Mouse (Mus musculus) CH12.LX (cell line): ENCODE data around the gene Col4a2. TPM values are rescaled to one million over a fixed set of nuclear protein-coding genes. Genes with fewer than 3 reads are reported as not detected.

Experiments used
- DNase-seq: peaks from one replicate; pipeline ENCODE4 v3.0.0-alpha.2; 2013; ENCODE audit errors: extremely low read depth
- H3K27ac ChIP-seq: 2 replicates; pipeline ENCODE4 v1.5.1; 2012; ENCODE audit warnings: low read depth, mild to moderate bottlenecking, control low read depth, moderate library complexity; ENCODE audit not compliant: insufficient read depth
- H3K27me3 ChIP-seq: replicated peaks from 2 replicates; pipeline ENCODE3; 2012; ENCODE audit warnings: inconsistent platforms
- H3K36me3 ChIP-seq, 2 experiments: replicated peaks in 1 of 2; 2 replicates each; pipeline versions ENCODE3 to v1.6.1; 2012; ENCODE audit warnings: inconsistent platforms in 1 of 2, low read length in 1 of 2, mild to moderate bottlenecking in 1 of 2, mixed read lengths in 1 of 2, moderate library complexity in 1 of 2; ENCODE audit not compliant: control insufficient read depth in 1 of 2, insufficient read depth in 1 of 2
- H3K4me1 ChIP-seq, 2 experiments: 2 replicates each; pipeline ENCODE4 v1.6.1; 2012; ENCODE audit warnings: inconsistent platforms in 1 of 2, moderate library complexity in 1 of 2; ENCODE audit not compliant: insufficient read depth in 2 of 2, control insufficient read depth in 1 of 2
- H3K4me2 ChIP-seq: 2 replicates; pipeline ENCODE4 v1.6.1; 2012; ENCODE audit warnings: low read depth, mild to moderate bottlenecking, control low read depth; ENCODE audit not compliant: poor library complexity, insufficient read depth, severe bottlenecking
- H3K4me3 ChIP-seq, 3 experiments: fragments of 150-350 bp in 1 of 3; sonication (generic) in 1 of 3; replicated peaks in 1 of 3; 2 replicates each; pipeline versions ENCODE3 to v1.5.1; 2011 to 2012; ENCODE audit warnings: low read depth in 2 of 3, low read length in 2 of 3, mild to moderate bottlenecking in 2 of 3, moderate library complexity in 2 of 3, control low read depth in 1 of 3, improper control_type of control experiment in 1 of 3, inconsistent platforms in 1 of 3, mixed read lengths in 1 of 3; ENCODE audit not compliant: poor library complexity in 1 of 3
- H3K79me2 ChIP-seq: replicated peaks from 2 replicates; pipeline ENCODE4 v1.6.1; 2012; ENCODE audit warnings: mild to moderate bottlenecking, moderate library complexity; ENCODE audit not compliant: control insufficient read depth, poor library complexity, insufficient read depth, severe bottlenecking; ENCODE audit errors: extremely low read depth
- H3K9ac ChIP-seq: 2 replicates; pipeline ENCODE4 v1.6.1; 2012; ENCODE audit warnings: low read depth, mild to moderate bottlenecking, control low read depth, moderate library complexity; ENCODE audit not compliant: insufficient read depth
- H3K9me3 ChIP-seq: replicated peaks from 2 replicates; pipeline ENCODE3; 2012; ENCODE audit warnings: low read length, inconsistent platforms, mixed read lengths
- BHLHE40 ChIP-seq: IDR thresholded peaks from 2 replicates; pipeline ENCODE4 v1.6.1; 2011; ENCODE audit warnings: mild to moderate bottlenecking, low read depth, low read length, improper control_type of control experiment
- CHD2 ChIP-seq: IDR thresholded peaks from 2 replicates; pipeline ENCODE4 v1.6.1; 2011; ENCODE audit warnings: low read length, improper control_type of control experiment
- CTCF ChIP-seq, 2 experiments: IDR thresholded peaks in 1 of 2; conservative IDR thresholded peaks in 1 of 2; 2 replicates each; pipeline ENCODE4 v1.5.1; 2011 to 2012; ENCODE audit warnings: low read depth in 2 of 2, low read length in 2 of 2, improper control_type of control experiment in 1 of 2, inconsistent platforms in 1 of 2, mild to moderate bottlenecking in 1 of 2, moderate library complexity in 1 of 2
- E2F4 ChIP-seq: IDR thresholded peaks from 2 replicates; pipeline ENCODE4 v1.6.1; 2011; ENCODE audit warnings: low read depth, low read length, improper control_type of control experiment; ENCODE audit not compliant: insufficient replicate concordance
- ELF1 ChIP-seq: IDR thresholded peaks from 2 replicates; pipeline ENCODE4 v1.6.1; 2014; ENCODE audit warnings: low read depth, mild to moderate bottlenecking, inconsistent platforms, low read length, improper control_type of control experiment
- EP300 ChIP-seq: IDR thresholded peaks from 2 replicates; pipeline ENCODE4 v1.6.1; 2011; ENCODE audit warnings: low read length, improper control_type of control experiment
- ETS1 ChIP-seq: conservative IDR thresholded peaks from 2 replicates; pipeline ENCODE4 v1.6.1; 2012; ENCODE audit warnings: low read depth, mild to moderate bottlenecking, inconsistent platforms, low read length, improper control_type of control experiment, moderate library complexity
- GABPA ChIP-seq: IDR thresholded peaks from 2 replicates; pipeline ENCODE4 v1.6.1; 2012; ENCODE audit warnings: low read depth, low read length, improper control_type of control experiment, inconsistent platforms; ENCODE audit not compliant: insufficient replicate concordance
- JUND ChIP-seq: conservative IDR thresholded peaks from 2 replicates; pipeline ENCODE4 v1.6.1; 2011; ENCODE audit warnings: low read depth, low read length, improper control_type of control experiment
- MAZ ChIP-seq: IDR thresholded peaks from 2 replicates; pipeline ENCODE4 v1.6.1; 2012; ENCODE audit warnings: low read depth, mild to moderate bottlenecking, inconsistent platforms, low read length, improper control_type of control experiment, moderate library complexity
- MXI1 ChIP-seq: IDR thresholded peaks from 2 replicates; pipeline ENCODE4 v1.6.1; 2011; ENCODE audit warnings: mild to moderate bottlenecking, low read depth, low read length, improper control_type of control experiment
- MYC ChIP-seq: IDR thresholded peaks from 2 replicates; pipeline ENCODE4 v1.6.1; 2011; ENCODE audit warnings: low read depth, mild to moderate bottlenecking, improper control_type of control experiment, low read length
- NELFE ChIP-seq: IDR thresholded peaks from 2 replicates; pipeline ENCODE4 v1.6.1; 2011; ENCODE audit warnings: low read depth, low read length, improper control_type of control experiment
- NRF1 ChIP-seq: IDR thresholded peaks from 2 replicates; pipeline ENCODE4 v1.6.1; 2014; ENCODE audit warnings: low read depth, mild to moderate bottlenecking, inconsistent platforms, low read length, improper control_type of control experiment, moderate library complexity
- RAD21 ChIP-seq: IDR thresholded peaks from 2 replicates; pipeline ENCODE4 v1.6.1; 2011; ENCODE audit warnings: low read depth, mild to moderate bottlenecking, low read length, improper control_type of control experiment, moderate library complexity
- RCOR1 ChIP-seq: conservative IDR thresholded peaks from 2 replicates; pipeline ENCODE4 v1.6.1; 2012; ENCODE audit warnings: low read depth, mild to moderate bottlenecking, inconsistent platforms, low read length, improper control_type of control experiment
- SMC3 ChIP-seq: IDR thresholded peaks from 2 replicates; pipeline ENCODE4 v1.6.1; 2011; ENCODE audit warnings: low read depth, low read length, improper control_type of control experiment
- TBP ChIP-seq: conservative IDR thresholded peaks from 2 replicates; pipeline ENCODE4 v1.6.1; 2011; ENCODE audit warnings: low read depth, low read length, improper control_type of control experiment
- UBTF ChIP-seq: IDR thresholded peaks from 2 replicates; pipeline ENCODE4 v1.6.1; 2012; ENCODE audit warnings: low read depth, mild to moderate bottlenecking, inconsistent platforms, low read length, improper control_type of control experiment, moderate library complexity
- dilution Hi-C: fragments of 300-500 bp; cut with MboI; formaldehyde crosslinking; loops from 2 replicates; pipeline ENCODE4 v1.14.3; 2020; ENCODE audit warnings: low sequenced_read_pairs; ENCODE audit not compliant: extremely low pct_unique_long_range_greater_than_20kb, extremely low pct_ligation_motif_present
- in situ Hi-C: fragments of 300-500 bp; cut with MboI; formaldehyde crosslinking; loops from 3 replicates; pipeline ENCODE4 v1.14.3; 2019; ENCODE audit warnings: low sequenced_read_pairs, low pct_ligation_motif_present, low pct_unique_long_range_greater_than_20kb, mixed read lengths
- polyA plus RNA-seq: library from polyadenylated mRNA; unstranded; fragments of >175 nt; gene quantifications from 2 replicates; pipeline ENCODE4 v1.2.1, GENCODE M21; 2012; ENCODE audit warnings: low read depth; ENCODE audit not compliant: insufficient read length
- total RNA-seq, 2 experiments: library from RNA; depleted of rRNA; stranded (reverse); fragments of 300-350 nt in 1 of 2; fragments of >200 nt in 1 of 2; gene quantifications; 2 replicates each; pipeline ENCODE4 v1.2.3; 2012 to 2014

Col4a2 gene
- total and polyA plus RNA-seq, 3 experiments: 0.04 to 0.07 TPM; not detected in 1

- H3K4me1 ChIP-seq: no peaks in the 10 kb centered on the region
- no peak overlapping the region for H3K27ac ChIP-seq
- H3K4me2 ChIP-seq: no peak overlapping the region
- no peak overlapping the region for H3K4me3 ChIP-seq
- DNase-seq: no peak
- H3K9me3 ChIP-seq: no peaks in the 10 kb centered on the region
- dilution Hi-C loops: no loop called here
- TF ChIP-seq SMC3: no peak
- no peak for TF ChIP-seq TBP
- TF ChIP-seq EP300: no peak
- TF ChIP-seq UBTF: no peak
- no peak for TF ChIP-seq ETS1
- no peak for TF ChIP-seq NELFE
- TF ChIP-seq RAD21: no peak
- no peak for TF ChIP-seq MXI1
- no peak for TF ChIP-seq NRF1
- no peak for TF ChIP-seq JUND
- TF ChIP-seq CHD2: no peak
- no peak for TF ChIP-seq BHLHE40
- no peak for TF ChIP-seq MAZ
- TF ChIP-seq GABPA: no peak
- TF ChIP-seq ELF1: no peak
- TF ChIP-seq CTCF (conservative IDR thresholded peaks at IDR 0.05 in 1 of 2, IDR thresholded peaks at IDR 0.05 in 1 of 2; ENCODE audit: low read depth in 2 of 2, low read length in 2 of 2): no peak
- TF ChIP-seq MYC: no peak
- TF ChIP-seq E2F4: no peak
- H3K36me3 ChIP-seq: no peaks in the 10 kb centered on the region
- peaks cover 66% of the 10 kb centered on the region for H3K27me3 ChIP-seq
- H3K9ac ChIP-seq: no peak overlapping the region
- H3K79me2 ChIP-seq: no peaks in the 10 kb centered on the region
- in situ Hi-C loops: no loop called here
Measured at GRCm38 (mm10) chr8:11403813-11404212, 91.2 kb downstream of the Col4a2 start.

GRCm38 (mm10) chr8:11404614-11405013 is 92.0 kb downstream of the Col4a2 start:
- Histone ChIP-seq H3K4me2 (no peak overlapping the region), H3K36me3 (no peaks in the 10 kb centered on the region), H3K79me2 (no peaks in the 10 kb centered on the region), H3K4me1 (no peaks in the 10 kb centered on the region)
- no peak for DNase-seq
- in situ Hi-C loops: no loop called here
- no peak for TF ChIP-seq RCOR1
- TF ChIP-seq, all 38 proteins: peak for 0
- Histone ChIP-seq H3K9ac (no peak overlapping the region), H3K9me3 (no peaks in the 10 kb centered on the region), H3K4me3 (no peak overlapping the region), H3K27ac (no peak overlapping the region), H3K27me3 (peaks cover 68% of the 10 kb centered on the region)
- dilution Hi-C loops: no loop called here
